Mouse (Mus musculus): ENCODE data around the gene Raet1e. TPM values are rescaled to one million over a fixed set of nuclear protein-coding genes. Genes with fewer than 3 reads are reported as not detected.
"Not testable (repeated sequence)": the region's sequence is repeated elsewhere in the genome, so short reads cannot be mapped to it uniquely, and the experiment has no call there.

Raet1e gene
- total and polyA plus RNA-seq, 2 experiments from 2014 or later, result 0.16 TPM; not detected in 1

- peak overlapping the region; percentile 68 for H3K4me2 ChIP-seq (ENCODE audit: low read depth)
- H3K27ac ChIP-seq (ENCODE audit: low read depth, low read length), result no peak overlapping the region
- WGBS, result under 1% methylated on average over 45 of the region's 50 CpGs
- no peak overlapping the region for H3K9ac ChIP-seq
- peak; percentile 16 for DNase-seq
- no peak overlapping the region for H3K4me3 ChIP-seq (ENCODE audit: low read depth, low read length)
- no peak for ATAC-seq
- H3K4me1 ChIP-seq (ENCODE audit: insufficient read depth), result 0 out of 2 replicates have a peak, but pooled peaks cover 7% of the 10 kb centered on the region
- H3K9me3 ChIP-seq (ENCODE audit: low read length), result no peaks in the 10 kb centered on the region
- H3K27me3 ChIP-seq (ENCODE audit: insufficient read depth, low read length), result peaks cover 10% of the 10 kb centered on the region
- H3K36me3 ChIP-seq (ENCODE audit: insufficient read depth), result no peaks in the 10 kb centered on the region
- TF ChIP-seq CTCF (IDR thresholded peaks at IDR 0.05; ENCODE audit: low read depth), result no peak
Observed at GRCm38 (mm10) chr10:22149691-22150465, 8.5 kb upstream of the Raet1e start.

- H3K4me1 ChIP-seq (ENCODE audit: insufficient read depth), result 0 out of 2 replicates have a peak, but pooled peaks cover 7% of the 10 kb centered on the region
- 0 out of 2 replicates have a peak overlapping the region, but pooled peaks have one; percentile 68 for H3K4me2 ChIP-seq (ENCODE audit: low read depth)
- WGBS, result under 1% methylated on average over 27 of the region's 27 CpGs
- H3K36me3 ChIP-seq (ENCODE audit: insufficient read depth), result no peaks in the 10 kb centered on the region
- no peak for TF ChIP-seq CTCF (IDR thresholded peaks at IDR 0.05; ENCODE audit: low read depth)
- no peaks in the 10 kb centered on the region for H3K9me3 ChIP-seq (ENCODE audit: low read length)
- H3K27me3 ChIP-seq (ENCODE audit: insufficient read depth, low read length), result peaks cover 17% of the 10 kb centered on the region
- no peak overlapping the region for H3K9ac ChIP-seq
- ATAC-seq (no peak; the same call in 1 of the 2 replicates), DNase-seq (peak; percentile 11)
- H3K4me3 ChIP-seq (ENCODE audit: low read depth, low read length), result no peak overlapping the region
- H3K27ac ChIP-seq (ENCODE audit: low read depth, low read length), result no peak overlapping the region
Observed at GRCm38 (mm10) chr10:22150593-22150992, 7.8 kb upstream of the Raet1e start.

GRCm38 (mm10) chr10:22151056-22151862, 7.1 kb upstream of the Raet1e start:
- H3K4me2 ChIP-seq (ENCODE audit: low read depth); H3K9ac ChIP-seq; H3K27ac ChIP-seq (ENCODE audit: low read depth, low read length); DNase-seq; H3K4me3 ChIP-seq (ENCODE audit: low read depth, low read length); H3K4me1 ChIP-seq (ENCODE audit: insufficient read depth); H3K9me3 ChIP-seq (ENCODE audit: low read length); H3K36me3 ChIP-seq (ENCODE audit: insufficient read depth): not testable (repeated sequence)
- peaks cover 24% of the 10 kb centered on the region for H3K27me3 ChIP-seq (ENCODE audit: insufficient read depth, low read length)
- WGBS, result under 1% methylated on average over 54 of the region's 55 CpGs
- ATAC-seq, result peak; percentile 10; the same call in 1 of the 2 replicates

GRCm38 (mm10) chr10:22151863-22152640, 6.3 kb upstream of the Raet1e start:
- ATAC-seq; H3K36me3 ChIP-seq (ENCODE audit: insufficient read depth); H3K27ac ChIP-seq (ENCODE audit: low read depth, low read length); H3K9me3 ChIP-seq (ENCODE audit: low read length); H3K9ac ChIP-seq; H3K4me3 ChIP-seq (ENCODE audit: low read depth, low read length); H3K4me1 ChIP-seq (ENCODE audit: insufficient read depth); H3K4me2 ChIP-seq (ENCODE audit: low read depth): not testable (repeated sequence)
- H3K27me3 ChIP-seq (ENCODE audit: insufficient read depth, low read length), result peaks cover 32% of the 10 kb centered on the region
- DNase-seq, result peak; percentile 72
- 3% methylated on average over 11 of the region's 11 CpGs for WGBS

GRCm38 (mm10) chr10:22153147-22153690, 5.2 kb upstream of the Raet1e start:
- H3K4me2 ChIP-seq (ENCODE audit: low read depth); H3K9ac ChIP-seq; H3K4me3 ChIP-seq (ENCODE audit: low read depth, low read length); H3K27ac ChIP-seq (ENCODE audit: low read depth, low read length); ATAC-seq; H3K4me1 ChIP-seq (ENCODE audit: insufficient read depth); H3K36me3 ChIP-seq (ENCODE audit: insufficient read depth); H3K9me3 ChIP-seq (ENCODE audit: low read length): not testable (repeated sequence)
- peak; percentile 31 for DNase-seq
- H3K27me3 ChIP-seq (ENCODE audit: insufficient read depth, low read length), result peaks cover 34% of the 10 kb centered on the region
- 4% methylated on average over 7 of the region's 7 CpGs for WGBS

- not testable (repeated sequence) for H3K9me3 ChIP-seq (ENCODE audit: low read length); DNase-seq; H3K4me1 ChIP-seq (ENCODE audit: insufficient read depth); H3K27ac ChIP-seq (ENCODE audit: low read depth, low read length); ATAC-seq; H3K4me3 ChIP-seq (ENCODE audit: low read depth, low read length); H3K36me3 ChIP-seq (ENCODE audit: insufficient read depth); H3K9ac ChIP-seq
- peak overlapping the region; percentile 37 for H3K4me2 ChIP-seq (ENCODE audit: low read depth)
- H3K27me3 ChIP-seq (ENCODE audit: insufficient read depth, low read length), result peaks cover 39% of the 10 kb centered on the region
- 2% methylated on average over 38 of the region's 38 CpGs for WGBS
Observed at GRCm38 (mm10) chr10:22154127-22154526, 4.2 kb upstream of the Raet1e start.

All from forebrain, postnatal 0 days (tissue).